Mouse (Mus musculus) cortical plate, adult 2 months (tissue): ENCODE results near the gene Fbxl3.

Experiments used
- CTCF ChIP-seq: fragments of 200-500 bp; IDR thresholded peaks from 2 replicates; pipeline ENCODE4 v1.5.1; 2011; ENCODE audit warnings: mild to moderate bottlenecking, control low read depth, low read length; ENCODE audit not compliant: insufficient read depth; ENCODE audit errors: extremely low read depth
- POLR2A ChIP-seq: fragments of 200-500 bp; IDR thresholded peaks from 2 replicates; pipeline ENCODE4 v1.6.1; 2011; ENCODE audit warnings: mild to moderate bottlenecking, low read length, control low read depth; ENCODE audit not compliant: insufficient read depth; ENCODE audit errors: extremely low read depth

DNA sequence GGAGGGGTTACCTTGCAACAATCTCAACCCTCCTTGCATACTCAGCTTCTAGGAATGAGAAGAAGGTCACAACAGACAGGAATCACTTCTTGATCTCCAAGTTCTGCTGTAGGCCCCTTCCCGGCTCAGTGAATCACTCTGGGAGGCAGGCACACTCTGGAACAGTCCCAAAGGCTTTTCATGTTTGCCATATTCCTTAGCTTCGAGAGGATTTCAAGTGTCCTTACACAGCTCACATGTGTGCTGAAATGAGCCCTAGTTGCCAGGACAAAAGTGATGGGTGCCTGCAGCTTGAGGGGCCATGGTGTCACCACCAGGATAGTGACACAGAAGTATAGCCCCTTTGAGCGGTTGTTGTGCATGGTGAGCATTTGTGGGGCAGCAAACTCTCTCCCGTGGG, 26.6 kb downstream of the Fbxl3 start:
- no peak for TF ChIP-seq CTCF
- TF ChIP-seq POLR2A = no peak
